Mouse (Mus musculus) megakaryocyte, adult 5-6 weeks (primary cell): ENCODE results near the gene Mfsd4b1. TPM values are rescaled to one million over a fixed set of nuclear protein-coding genes. Genes with fewer than 3 reads are reported as not detected.
"Not testable (repeated sequence)": the region's sequence is repeated elsewhere in the genome, so short reads cannot be mapped to it uniquely, and the experiment has no call there.

Experiments used
- ATAC-seq: 2 replicates; pipeline ENCODE4 v1.8.0; 2016; ENCODE audit warnings: mild to moderate bottlenecking, inconsistent platforms; ENCODE audit not compliant: poor library complexity, severe bottlenecking
- total RNA-seq, 2 experiments: library from RNA; stranded (forward) in 1 of 2; stranded (reverse) in 1 of 2; fragments of 153-499, 151-499 nt in 1 of 2; fragments of 221-1000, 200-1000 nt in 1 of 2; gene quantifications; 2 replicates each; pipeline versions ENCODE4 v1.2.3 to v1.2.4; 2015 to 2017

Gene Mfsd4b1
- total RNA-seq, 2 experiments from 2014 or later, result not detected

DNA sequence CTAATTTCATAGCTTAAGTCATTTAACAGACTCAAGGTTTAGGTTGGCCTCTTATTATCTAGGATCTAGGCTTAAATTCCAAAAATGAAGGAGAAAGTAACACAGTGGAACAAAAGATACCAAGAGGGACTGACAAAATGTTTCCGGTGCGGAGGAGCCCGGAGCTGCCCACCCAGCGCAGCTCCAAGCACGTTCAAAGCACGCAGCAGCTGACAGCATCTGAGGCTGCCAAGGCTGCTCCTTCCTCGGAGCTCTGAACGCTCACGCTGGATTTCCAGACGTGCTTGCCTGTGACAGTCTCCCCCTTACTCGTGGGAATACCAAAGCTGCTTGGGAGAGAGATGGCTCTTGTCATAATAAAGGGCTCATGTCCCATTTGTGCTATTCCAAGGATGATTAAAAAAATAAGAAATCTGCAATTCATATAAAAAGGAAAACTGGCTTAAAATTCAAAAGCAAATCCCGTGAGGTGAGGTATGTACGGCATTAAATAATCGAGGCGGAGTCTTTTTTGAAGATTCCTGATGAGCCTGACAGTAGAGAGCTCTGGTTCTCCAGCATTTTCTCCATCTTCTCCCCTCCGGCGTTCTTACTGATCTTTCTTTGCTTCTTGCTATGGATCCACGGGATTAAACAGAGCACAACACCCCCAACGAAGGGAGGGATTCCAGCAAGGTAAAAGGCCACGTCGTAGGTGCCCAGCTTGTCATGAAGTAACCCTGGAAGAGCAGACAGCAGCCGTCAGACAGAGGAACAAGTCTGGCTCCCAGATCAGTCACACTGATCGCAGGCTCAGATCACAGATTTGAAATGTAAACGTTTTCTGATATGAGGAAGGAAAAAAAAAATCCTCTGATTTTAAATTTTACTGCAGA is 11.9 kb upstream of the Mfsd4b1 start:
- ATAC-seq, result no peak

DNA sequence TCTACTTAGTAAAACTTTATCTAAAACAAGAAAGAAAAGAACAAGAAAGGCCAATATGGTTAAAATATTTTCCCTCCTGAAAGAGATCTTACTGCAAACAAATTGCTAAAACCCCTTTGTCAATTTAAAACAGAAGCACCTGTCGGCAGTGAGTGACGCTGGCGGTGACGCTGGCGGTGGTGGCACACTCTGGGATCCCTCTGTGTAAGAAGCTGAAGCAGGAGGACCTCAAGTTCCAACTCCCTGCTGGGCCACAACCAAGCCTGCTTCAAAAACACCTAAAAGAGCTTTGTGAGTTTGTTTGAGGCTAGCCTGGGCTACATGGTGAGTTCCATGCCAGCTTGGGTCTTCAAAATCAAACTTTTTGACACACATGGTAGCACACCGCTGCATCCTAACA is 9.9 kb upstream of the Mfsd4b1 start:
- ATAC-seq, result no peak

DNA sequence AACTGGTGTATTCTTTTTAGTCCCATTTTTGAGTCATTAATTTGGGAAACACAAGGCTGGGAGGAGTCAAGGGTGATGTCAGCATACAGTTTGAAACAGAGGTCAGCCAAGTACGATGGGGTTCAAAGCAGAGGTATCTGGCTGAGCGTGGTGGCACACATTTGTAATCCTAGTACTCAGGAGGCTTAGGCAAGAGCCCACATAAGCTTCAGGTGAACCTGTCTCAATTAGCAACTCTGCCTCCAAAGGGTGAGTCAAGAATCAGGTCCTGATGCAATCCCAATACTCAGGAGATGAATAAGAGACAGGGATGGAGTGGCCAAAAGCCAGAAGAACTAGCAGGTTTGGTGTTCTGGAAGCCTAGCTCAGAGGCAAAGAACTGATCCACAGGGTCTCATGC is 7.8 kb upstream of the Mfsd4b1 start:
- no peak for ATAC-seq

DNA sequence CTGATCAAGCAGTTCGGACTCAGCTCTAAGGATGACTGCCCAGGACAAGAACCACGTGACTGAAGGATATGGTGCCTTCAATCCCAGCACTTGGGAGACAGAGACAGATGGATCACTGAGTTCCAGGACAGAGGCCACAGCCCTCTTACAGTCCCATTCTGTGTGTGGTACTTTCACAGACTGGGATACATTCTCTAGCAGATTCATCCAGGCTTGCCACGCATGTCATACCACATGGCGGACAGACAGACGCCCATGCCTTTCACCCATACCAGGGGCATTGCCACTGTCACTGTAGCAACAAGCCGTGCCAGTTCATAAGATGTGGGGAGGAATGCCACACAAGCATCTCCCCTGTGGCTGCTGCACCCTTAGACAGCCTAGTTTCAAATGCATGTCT is 5.6 kb upstream of the Mfsd4b1 start:
- ATAC-seq, result no peak

DNA sequence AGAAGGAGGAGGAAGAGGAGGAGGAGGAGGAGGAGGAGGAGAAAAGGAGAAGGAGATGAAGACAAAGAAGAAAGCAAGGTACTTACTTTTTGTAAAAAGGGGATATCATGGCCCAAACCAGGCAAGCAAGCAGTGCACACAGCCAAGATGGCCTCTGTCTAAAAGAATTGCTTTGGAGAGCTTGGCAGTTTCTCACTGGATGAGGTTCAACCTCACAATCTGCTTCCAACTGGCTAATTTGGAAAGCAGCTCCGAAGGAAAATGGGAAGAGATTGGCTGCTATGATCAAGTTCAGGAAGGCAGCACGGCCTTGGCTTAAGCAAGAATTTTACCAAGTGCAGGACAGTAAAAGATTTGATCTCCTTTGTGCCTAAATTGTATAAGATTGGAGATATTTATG is 4.5 kb upstream of the Mfsd4b1 start:
- no peak for ATAC-seq

DNA sequence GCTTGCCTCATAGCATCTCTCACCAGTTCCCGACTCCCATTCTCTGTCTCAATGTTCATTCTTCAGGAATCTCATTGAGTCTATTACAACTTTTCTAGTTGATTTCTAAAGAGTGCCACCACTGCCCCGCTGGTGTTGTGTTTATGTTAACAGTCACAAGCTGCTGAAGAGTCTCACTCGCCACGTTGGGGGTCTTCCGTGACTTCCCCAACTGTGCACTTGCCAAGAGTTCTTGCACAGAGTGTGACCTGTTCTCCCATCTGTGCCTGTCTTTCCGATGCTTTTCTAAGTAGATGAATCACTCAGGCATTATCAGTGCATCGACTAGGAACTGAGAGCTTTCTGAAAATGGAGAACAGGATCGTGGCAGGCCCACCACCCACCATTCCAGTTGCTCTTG is 3.0 kb upstream of the Mfsd4b1 start:
- ATAC-seq, result no peak

DNA sequence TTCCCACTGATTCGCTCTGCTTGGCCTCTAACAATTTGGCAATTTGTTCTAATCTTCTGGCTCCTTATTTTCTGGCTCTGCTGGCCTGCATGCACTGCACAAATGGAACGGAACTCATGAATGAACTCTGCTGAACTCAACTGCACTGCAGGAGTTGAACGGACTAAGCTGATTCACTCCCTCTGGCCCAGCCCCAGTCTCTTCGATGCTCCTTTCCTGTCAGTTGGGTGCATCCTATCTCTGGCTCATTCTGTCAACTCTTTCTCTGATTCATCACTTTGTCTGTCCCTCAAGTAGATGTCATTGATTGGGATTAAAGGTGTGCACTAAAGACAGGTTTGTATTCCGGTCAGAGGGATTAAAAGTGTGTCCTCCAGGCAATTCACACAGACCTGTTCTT is 1.5 kb upstream of the Mfsd4b1 start:
- no peak for ATAC-seq

DNA sequence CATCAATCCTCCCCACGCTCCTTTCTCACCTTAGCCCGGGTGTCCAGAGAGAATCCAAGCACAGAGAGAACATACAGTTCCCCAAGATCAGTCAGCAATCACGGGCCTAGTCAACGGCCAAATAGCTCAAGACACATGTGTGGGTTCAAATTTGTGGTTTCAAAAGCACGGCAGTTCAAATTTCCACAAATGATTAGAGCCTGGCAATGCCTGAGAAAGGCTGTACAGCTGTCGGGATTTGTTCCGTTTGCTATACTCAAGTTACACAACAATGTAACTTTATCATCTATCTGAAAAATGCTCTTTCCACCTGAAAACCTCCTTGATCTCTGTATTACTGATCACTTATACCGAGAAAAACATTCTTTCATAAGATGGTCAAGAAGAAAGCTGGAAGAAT is 492 bp upstream of the Mfsd4b1 start:
- no peak for ATAC-seq

DNA sequence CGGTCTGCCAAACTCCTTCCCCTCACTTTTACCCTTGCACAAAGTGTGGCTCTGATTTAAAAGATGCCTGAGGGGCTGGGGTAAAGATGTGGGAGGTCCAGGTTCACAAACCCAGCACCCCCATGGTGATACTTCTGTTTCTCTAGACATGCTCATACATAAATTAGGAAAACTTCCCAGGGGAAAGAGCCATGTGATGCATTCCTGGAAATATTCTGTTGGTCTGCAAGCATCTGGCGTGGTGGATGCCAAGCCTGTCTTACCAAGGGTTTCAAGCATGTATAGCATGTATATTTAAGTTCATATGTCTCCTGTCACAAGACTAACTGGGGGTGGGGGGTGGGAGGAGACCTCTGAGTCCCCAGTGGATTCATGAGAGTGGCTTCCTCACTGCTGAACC is 4.7 kb downstream of the Mfsd4b1 start:
- no peak for ATAC-seq

DNA sequence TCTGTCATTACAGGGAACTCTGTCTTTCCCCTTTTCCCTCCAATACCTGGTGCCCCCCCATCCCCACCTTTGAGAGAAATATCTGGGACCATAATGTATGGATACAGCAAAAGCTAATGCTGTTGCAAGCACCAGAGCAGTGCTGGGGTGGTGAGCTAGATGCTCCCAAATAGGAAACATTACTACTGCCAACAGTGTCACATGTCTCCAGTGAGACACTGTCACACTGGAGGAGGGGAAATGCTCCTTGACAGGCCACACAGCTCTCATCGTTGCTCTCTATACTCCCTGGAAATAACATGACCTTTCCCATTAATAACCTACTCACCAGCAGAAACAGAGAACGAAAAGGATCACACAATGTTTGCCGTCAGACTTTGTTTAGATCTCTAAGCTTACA is 5.6 kb downstream of the Mfsd4b1 start:
- no peak for ATAC-seq

DNA sequence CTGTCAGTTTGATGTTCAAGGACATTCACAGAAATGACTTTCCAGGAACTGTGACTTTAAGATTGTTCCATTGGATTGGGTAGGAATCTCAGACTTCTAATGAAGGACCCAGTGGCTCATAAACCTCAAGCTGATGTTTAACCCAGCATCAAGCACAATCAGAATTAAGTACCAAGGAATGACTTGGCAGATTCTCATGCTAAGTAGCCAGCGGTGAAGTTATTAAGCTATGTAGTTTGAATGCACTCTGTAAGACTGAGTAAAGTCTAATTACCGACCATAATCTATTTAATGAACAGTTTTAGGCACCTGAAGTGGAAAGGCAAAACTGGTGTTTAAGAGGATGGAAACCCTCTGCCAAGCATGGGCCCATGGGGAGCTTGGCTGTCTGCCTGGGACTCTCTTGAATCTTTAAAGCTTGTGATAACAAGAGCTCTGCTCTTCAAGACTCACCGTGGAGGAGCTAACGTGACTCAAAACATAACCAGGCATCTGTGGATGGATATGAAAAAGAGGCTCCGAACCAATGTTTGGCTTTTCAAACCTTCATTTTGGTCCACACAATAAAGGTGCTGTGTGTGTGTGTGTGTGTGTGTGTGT is 6.7 kb downstream of the Mfsd4b1 start:
- no peak for ATAC-seq

DNA sequence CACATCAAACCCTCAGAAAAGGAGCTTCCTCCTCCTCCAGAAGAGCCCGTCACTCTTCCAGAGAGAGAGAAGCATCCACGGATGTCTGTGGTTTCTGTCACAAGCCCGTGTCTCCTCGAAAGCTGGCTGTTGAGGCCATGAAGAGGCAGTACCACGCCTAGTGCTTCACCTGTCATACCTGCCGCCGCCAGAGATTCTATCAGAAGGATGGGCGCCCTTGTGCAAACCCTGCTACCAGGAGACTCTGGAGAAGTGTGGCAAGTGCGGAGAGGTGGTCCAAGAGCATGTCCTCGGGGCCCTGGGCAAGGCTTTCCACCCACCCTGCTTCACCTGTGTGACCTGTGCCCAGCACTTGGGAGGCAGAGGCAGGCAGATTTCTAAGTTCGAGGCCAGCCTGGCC is 15.5 kb downstream of the Mfsd4b1 start:
- no peak for ATAC-seq

DNA sequence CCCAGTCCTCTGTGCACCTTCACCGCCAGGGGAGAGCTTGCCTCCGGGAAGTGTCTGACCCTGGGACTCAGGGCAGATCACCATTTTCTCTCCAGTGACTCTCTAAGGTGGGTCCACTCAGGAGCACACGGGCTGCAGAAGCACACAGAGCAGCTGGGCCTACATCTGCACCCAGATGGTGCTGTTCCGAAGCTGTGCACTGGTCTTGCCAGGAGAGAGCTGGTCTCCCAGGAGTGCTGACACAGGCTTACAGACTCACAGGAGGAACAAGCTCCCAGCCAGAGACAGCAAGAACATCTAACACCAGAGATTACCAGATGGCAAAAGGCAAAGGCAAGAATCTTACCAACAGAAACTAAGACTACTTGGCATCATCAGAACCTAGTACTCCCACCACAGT is 16.2 kb downstream of the Mfsd4b1 start:
- ATAC-seq, result not testable (repeated sequence)

DNA sequence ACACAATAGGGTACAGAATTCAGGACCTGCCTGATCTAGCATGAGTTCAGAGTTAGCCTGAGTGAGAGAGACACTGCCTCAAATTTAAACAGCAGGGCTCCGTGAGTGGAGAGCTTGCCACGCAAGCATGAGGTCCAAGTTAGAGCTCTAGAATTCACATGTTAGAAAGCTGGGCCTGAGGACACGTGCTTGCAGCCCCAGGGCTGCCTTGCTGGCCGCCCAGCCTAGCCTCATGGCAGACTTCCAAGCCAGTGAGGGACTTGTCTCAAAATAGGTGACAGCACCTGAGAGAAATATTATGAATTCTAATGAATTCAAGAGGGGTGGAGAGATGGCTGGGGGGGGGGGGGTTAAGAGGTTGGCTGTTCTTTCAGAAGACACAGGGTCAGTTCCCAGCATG is 17.1 kb downstream of the Mfsd4b1 start:
- no peak for ATAC-seq

DNA sequence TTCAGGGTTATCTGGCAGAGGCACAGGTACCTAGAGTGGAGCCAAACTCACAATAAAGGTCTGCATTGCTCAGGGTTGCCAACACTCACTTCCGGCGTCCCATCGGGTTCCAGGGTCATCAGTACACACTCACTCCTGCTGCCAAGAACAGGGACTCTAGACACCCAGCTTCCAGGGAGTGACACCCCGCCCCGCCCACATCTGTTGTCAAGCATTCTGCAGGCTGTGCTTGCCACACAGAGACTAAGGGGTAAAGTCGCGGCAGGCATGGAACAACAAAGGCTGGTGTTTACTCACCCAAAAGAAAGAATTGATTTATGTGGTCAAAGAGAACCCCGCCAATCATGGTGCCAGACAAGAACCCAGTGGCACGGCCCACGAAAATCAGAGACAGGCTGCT is 18.1 kb downstream of the Mfsd4b1 start:
- no peak for ATAC-seq

DNA sequence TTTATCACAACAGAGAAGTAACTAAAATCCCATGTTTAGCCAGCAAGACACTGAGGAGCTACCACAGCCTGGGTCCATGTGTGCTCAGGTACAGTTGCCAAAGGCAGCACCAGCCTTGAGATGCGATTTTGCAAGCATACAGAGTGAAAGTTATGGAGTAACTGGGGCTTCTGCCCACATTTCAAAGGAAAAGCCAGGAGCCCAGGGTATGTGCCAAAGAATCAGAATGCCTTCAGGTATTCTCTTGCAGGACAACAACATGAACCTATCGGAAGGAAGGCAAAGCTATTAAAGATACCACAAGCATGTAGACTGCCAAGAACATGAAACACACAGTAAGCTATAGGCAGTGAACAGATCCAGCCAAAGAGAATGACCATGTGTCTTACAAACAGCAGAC is 24.3 kb downstream of the Mfsd4b1 start:
- ATAC-seq, result no peak

DNA sequence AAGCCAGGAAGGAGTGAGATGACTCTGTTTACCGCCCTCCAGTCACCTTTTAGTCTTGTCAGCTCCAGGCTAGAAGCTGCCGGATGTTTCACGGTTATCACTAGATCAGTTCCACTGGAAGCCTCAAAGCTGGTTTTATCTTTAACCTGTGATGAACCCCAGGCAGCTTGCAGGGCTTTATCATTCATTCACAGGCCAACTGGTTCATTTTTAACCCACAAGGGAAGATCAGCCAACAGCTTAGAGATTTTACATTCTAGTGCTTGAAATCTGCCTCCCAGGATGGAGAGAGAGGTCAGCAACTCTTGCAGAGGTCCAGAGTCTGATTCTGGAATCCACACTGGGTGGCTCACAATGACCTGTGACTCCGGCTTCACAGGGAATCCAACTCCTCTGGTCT is 33.9 kb downstream of the Mfsd4b1 start:
- no peak for ATAC-seq

DNA sequence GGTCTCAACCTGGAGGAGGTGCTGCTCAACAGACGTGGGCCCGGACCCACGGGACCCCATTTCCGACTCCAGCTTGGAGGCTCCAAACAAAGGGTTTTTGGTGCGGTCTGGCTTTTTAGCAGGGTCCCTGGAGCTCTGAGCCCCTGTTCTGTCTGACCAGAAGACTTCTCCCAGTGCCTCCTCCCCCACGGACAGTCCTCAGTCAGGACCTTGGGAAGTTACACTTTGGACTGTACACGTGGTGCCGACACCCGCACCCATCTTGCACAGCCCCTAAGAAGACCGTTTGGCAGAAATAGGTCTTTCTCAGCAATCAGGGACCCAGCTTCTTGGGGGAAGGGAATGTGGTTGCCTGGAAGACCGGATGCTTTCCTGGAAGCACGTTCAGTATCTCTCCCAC is 38.6 kb downstream of the Mfsd4b1 start, which contains the start of gene Mfsd4b5:
Gene Mfsd4b5 (minus strand): TSS at position 181 of the 400 bp plus-strand sequence.
- ATAC-seq, result no peak

DNA sequence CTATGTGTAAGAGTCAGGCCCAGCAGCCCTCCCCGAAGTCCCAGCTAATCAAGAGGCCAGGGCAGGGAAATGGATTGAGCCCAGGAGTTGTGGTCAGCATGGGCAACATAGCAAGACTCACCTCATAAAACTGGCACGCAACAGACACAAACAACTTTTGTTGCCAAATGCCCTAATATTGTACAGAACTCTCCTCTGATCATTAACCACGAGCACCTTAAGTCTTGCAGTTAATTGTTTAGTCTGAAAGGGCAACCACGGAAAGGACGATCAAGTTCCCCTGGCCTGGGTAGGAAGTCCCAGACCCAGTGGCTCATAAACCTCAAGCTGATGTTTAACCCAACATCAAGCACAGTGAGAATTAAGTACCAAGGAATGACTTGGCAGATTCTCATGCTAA is 42.5 kb downstream of the Mfsd4b1 start:
- ATAC-seq, result no peak

DNA sequence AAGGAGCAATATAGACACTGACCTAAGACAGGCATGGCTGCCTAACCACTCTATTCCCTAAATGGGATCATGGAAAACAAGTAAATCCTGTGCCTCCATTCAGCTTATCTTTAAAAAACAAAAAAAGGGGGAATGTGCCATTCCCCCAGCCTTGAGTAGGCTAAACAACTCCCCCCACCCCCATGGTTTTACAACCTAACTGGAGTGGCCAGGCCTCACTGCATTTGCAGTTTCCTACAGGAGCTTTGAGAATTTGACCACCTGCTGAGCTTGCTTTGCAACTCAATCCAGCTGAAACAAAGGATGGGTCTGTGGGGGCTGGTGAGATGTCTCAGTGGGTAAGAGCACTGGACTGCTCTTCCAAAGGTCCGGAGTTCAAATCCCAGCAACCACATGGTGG is 46.8 kb downstream of the Mfsd4b1 start:
- no peak for ATAC-seq

DNA sequence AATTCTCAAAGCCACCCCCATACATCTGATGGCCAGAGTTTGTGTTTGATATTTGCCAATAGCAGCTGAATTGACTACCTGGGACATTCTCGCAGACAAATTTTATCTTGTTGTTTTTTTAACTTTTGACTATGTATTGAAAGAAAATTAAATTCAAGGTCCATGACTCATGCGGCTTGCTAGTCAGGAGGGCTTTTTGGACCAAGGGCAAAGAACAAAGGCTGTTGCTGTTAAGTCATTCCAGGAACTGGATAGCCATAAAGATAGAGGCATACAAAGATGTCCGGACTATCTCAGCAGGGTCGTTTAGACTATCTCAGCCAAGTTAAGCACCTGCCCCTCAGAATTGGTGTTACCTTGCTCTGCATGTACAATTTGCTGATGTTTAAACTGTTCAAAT is 47.7 kb downstream of the Mfsd4b1 start:
- ATAC-seq, result no peak

DNA sequence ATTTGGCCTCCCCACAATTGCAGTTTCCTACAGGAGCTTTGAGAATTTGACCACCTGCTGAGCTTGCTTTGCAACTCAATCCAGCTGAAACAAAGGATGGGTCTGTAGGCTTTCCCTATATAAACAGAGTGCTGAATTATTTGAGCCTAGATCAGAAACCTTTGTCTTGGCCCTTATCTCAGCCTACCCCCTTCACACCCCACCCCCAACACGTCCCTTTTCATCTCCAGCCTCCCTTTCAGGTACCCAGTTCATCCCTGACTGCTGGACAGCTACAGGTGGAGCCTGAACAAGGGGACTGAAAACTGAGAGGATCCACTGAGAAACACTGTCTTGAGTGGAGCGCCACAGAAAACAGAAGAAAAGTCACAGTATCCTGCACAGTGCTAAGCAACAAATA is 49.3 kb downstream of the Mfsd4b1 start:
- no peak for ATAC-seq

DNA sequence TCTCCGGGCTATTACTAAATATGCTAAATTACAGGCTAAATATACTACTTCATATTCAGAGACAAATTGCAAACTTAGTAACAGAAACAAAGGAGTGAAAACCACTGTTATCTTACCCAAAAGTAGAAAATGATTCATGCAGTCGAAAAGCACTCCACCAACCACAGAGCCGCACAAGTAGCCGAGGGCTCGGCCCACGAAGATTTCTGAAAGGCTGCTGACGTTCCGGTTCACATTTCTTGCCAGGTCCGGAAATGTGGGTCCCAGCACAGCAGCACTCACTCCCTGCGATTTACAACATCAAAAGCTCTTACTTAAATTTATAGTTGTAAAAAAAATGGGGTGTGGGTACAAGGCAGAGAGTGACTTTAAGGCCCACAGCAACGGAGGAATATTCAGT is 50.1 kb downstream of the Mfsd4b1 start:
- ATAC-seq, result no peak
